17 mouse cellular contexts compared by ENCODE assay signal in the genomic region with DNA sequence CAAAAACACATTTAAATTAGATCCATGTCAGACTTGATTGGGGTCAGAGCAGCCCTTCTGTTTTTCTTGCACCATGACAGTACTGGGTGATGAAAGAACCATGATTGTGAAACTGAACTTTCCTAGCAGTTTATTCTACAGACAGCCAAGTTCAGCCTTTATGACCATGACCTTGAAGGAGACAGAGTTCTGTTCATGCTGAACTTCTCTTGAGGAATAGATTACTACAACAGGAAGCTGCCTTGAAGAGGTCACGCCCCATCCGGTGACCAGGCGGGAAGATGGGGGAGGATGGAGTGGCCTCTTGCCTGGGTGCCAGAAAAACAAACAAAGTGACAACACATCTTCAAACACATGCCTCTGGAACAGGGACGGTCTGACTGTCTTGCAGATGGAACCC.
A peak's percentile ranks its signal among the peaks of the same experiment; 100 is the strongest.
DNase-seq lines count a peak whose midpoint lies in the region; ATAC-seq and TF ChIP-seq lines count a peak whose summit lies in the region.
"Had no signal": no experiment of that assay in that cellular context is flagged by ENCODE, and none has a peak within 500 bp of the region (broad histone marks: within the 10 kb centered on the region; RNA-seq: fewer than 3 reads in every experiment).

No protein-coding gene starts in this region.

- ATAC-seq in kidney, embryonic 14.5 days (ENCODE audit: low FRiP score, low TSS enrichment): no peak
- ATAC-seq in heart, embryonic 12.5 days (ENCODE audit: insufficient number of reproducible peaks, low FRiP score): no peak
- ATAC-seq: hindbrain, postnatal 0 days had no signal

- no peak overlapping the region for H3K4me2 ChIP-seq in kidney, embryonic 14.5 days (replicated peaks; ENCODE audit: low read depth, low read length)
- no peak overlapping the region for H3K4me2 ChIP-seq in heart, embryonic 12.5 days

- no peaks in the 10 kb centered on the region for H3K27me3 ChIP-seq in kidney, embryonic 14.5 days (ENCODE audit: control insufficient read depth, insufficient read depth, low read length)
- H3K27me3 ChIP-seq in heart, embryonic 12.5 days (replicated peaks): 0 out of 2 replicates have a peak, but pooled peaks cover 3% of the 10 kb centered on the region

- H3K4me3 ChIP-seq in kidney, embryonic 14.5 days (ENCODE audit: low read length): no peak overlapping the region
- no peak overlapping the region for H3K4me3 ChIP-seq in bone marrow, adult 2 months (replicated peaks; ENCODE audit: control insufficient read depth, low read depth, low read length)
- H3K4me3 ChIP-seq in heart, embryonic 12.5 days: no peak overlapping the region
- H3K4me3 ChIP-seq: left cerebral cortex, adult 2 months; midbrain, embryonic 10.5 days; myocyte had no signal

- DNase-seq in kidney, adult 11 months: peak; percentile 20
- peak; percentile 21 to 48 for DNase-seq in kidney, postnatal 4 days
- peak; percentile 71 for DNase-seq in lung, postnatal 36 days
- DNase-seq in layer of hippocampus, adult 18-20 months (ENCODE audit: low spot score in 2 of 2): no peak
- DNase-seq in cerebellum, adult 11-12 months: no peak
- DNase-seq: B cell, adult 2 months; cerebellum, postnatal 14 days; heart, adult 18-20 months; right cerebral cortex, postnatal 14 days; thymus, adult 2 months had no signal

- no peak overlapping the region for H3K27ac ChIP-seq in kidney, embryonic 14.5 days (ENCODE audit: low read depth, low read length)
- peak overlapping the region; percentile 11; the same call in 1 of the 2 replicates for H3K27ac ChIP-seq in bone marrow, adult 2 months (ENCODE audit: control insufficient read depth, insufficient read depth, low read depth, low read length, poor library complexity)
- H3K27ac ChIP-seq in heart, embryonic 12.5 days (ENCODE audit: poor library complexity, severe bottlenecking): no peak overlapping the region
- H3K27ac ChIP-seq: hindbrain, postnatal 0 days; left cerebral cortex, adult 2 months; midbrain, embryonic 10.5 days had no signal

- WGBS in kidney, embryonic 14.5 days: 36% methylated on average over 4 of the region's 4 CpGs
- 33% methylated on average over 4 of the region's 4 CpGs for WGBS in bone marrow, adult 2 months
- WGBS in heart, embryonic 12.5 days: 49% methylated on average over 4 of the region's 4 CpGs

- H3K36me3 ChIP-seq in kidney, embryonic 14.5 days (ENCODE audit: control insufficient read depth, insufficient read depth, low read length): no peaks in the 10 kb centered on the region
- H3K36me3 ChIP-seq in heart, embryonic 12.5 days: no peaks in the 10 kb centered on the region
- H3K36me3 ChIP-seq: midbrain, embryonic 10.5 days had no signal

- no peaks in the 10 kb centered on the region; the same call in 1 of the 2 replicates for H3K4me1 ChIP-seq in kidney, embryonic 14.5 days (ENCODE audit: control insufficient read depth, insufficient read depth, low read length)
- H3K4me1 ChIP-seq in bone marrow, adult 2 months (ENCODE audit: control insufficient read depth, insufficient read depth, low read length): peaks cover 3% of the 10 kb centered on the region; the same call in 1 of the 2 replicates
- peaks cover 7% of the 10 kb centered on the region; the same call in 1 of the 2 replicates for H3K4me1 ChIP-seq in heart, embryonic 12.5 days (replicated peaks)
- H3K4me1 ChIP-seq: midbrain, embryonic 10.5 days had no signal

- no peak overlapping the region for H3K9ac ChIP-seq in kidney, embryonic 14.5 days (ENCODE audit: low read depth, low read length)
- no peak overlapping the region for H3K9ac ChIP-seq in heart, embryonic 12.5 days

- no peak for TF ChIP-seq CTCF in bone marrow, adult 2 months (IDR thresholded peaks at IDR 0.05; ENCODE audit: control insufficient read depth, insufficient read depth, low read length)

- H3K9me3 ChIP-seq in kidney, embryonic 14.5 days (ENCODE audit: control insufficient read depth, low read length): no peaks in the 10 kb centered on the region
- H3K9me3 ChIP-seq in heart, embryonic 12.5 days (replicated peaks): no peaks in the 10 kb centered on the region
- H3K9me3 ChIP-seq: midbrain, embryonic 10.5 days had no signal

- no peak for TF ChIP-seq POLR2A in bone marrow, adult 2 months (IDR thresholded peaks at IDR 0.05; ENCODE audit: borderline replicate concordance, control insufficient read depth, low read depth, low read length)

Comparison
In these comparisons a context has a peak if more than half of its experiments do, and no peak if none do; other contexts are left out.
1. DNase-seq: peak in kidney, adult 11 months (single experiment), kidney, postnatal 4 days (2 of 2) and lung, postnatal 36 days (single experiment); none in layer of hippocampus, adult 18-20 months (0 of 2) and cerebellum, adult 11-12 months (single experiment).